Mouse (Mus musculus): Measurements from ENCODE around the gene Cfap61. TPM values are rescaled to one million over a fixed set of nuclear protein-coding genes. Genes with fewer than 3 reads are reported as not detected.

Gene Cfap61
- polyA plus RNA-seq, 1 experiment from 2014 or later = 0.08 TPM

- WGBS = 96% methylated on average over 2 of the region's 2 CpGs
- H3K27ac ChIP-seq (replicated peaks; ENCODE audit: low read depth, low read length) = no peak overlapping the region
- ATAC-seq (ENCODE audit: insufficient number of reproducible peaks, low FRiP score, low TSS enrichment, low read depth) = no peak
- H3K9me3 ChIP-seq (ENCODE audit: control insufficient read depth, low read length) = no peaks in the 10 kb centered on the region
- no peaks in the 10 kb centered on the region for H3K36me3 ChIP-seq (ENCODE audit: control insufficient read depth, insufficient read depth, low read length)
- no peak overlapping the region for H3K9ac ChIP-seq (ENCODE audit: low read length)
- H3K27me3 ChIP-seq (ENCODE audit: control insufficient read depth, insufficient read depth, low read length) = no peaks in the 10 kb centered on the region
- H3K4me3 ChIP-seq (ENCODE audit: low read depth, low read length) = no peak overlapping the region
- H3K4me1 ChIP-seq (ENCODE audit: control insufficient read depth, insufficient read depth, low read length) = no peaks in the 10 kb centered on the region
- DNase-seq (ENCODE audit: low spot score) = no peak
- no peak overlapping the region for H3K4me2 ChIP-seq (ENCODE audit: low read depth, severe bottlenecking)
These were observed 309.5 kb downstream of the Cfap61 start for GRCm38 (mm10) chr2:146244049-146244448.

- Histone ChIP-seq H3K27me3 (ENCODE audit: control insufficient read depth, insufficient read depth, low read length) (no peaks in the 10 kb centered on the region), H3K9ac (ENCODE audit: low read length) (no peak overlapping the region), H3K4me3 (ENCODE audit: low read depth, low read length) (no peak overlapping the region), H3K4me1 (ENCODE audit: control insufficient read depth, insufficient read depth, low read length) (no peaks in the 10 kb centered on the region), H3K4me2 (ENCODE audit: low read depth, severe bottlenecking) (no peak overlapping the region), H3K9me3 (ENCODE audit: control insufficient read depth, low read length) (no peaks in the 10 kb centered on the region), H3K36me3 (ENCODE audit: control insufficient read depth, insufficient read depth, low read length) (no peaks in the 10 kb centered on the region), H3K27ac (replicated peaks; ENCODE audit: low read depth, low read length) (no peak overlapping the region)
- WGBS = 72% methylated on average over 7 of the region's 7 CpGs
- DNase-seq (ENCODE audit: low spot score) (no peak), ATAC-seq (ENCODE audit: insufficient number of reproducible peaks, low FRiP score, low TSS enrichment, low read depth) (no peak)
These were observed 310.8 kb downstream of the Cfap61 start for GRCm38 (mm10) chr2:146245401-146245800.

GRCm38 (mm10) chr2:146246409-146247075, 312.0 kb downstream of the Cfap61 start:
- WGBS = 80% methylated on average over 4 of the region's 4 CpGs

GRCm38 (mm10) chr2:146247576-146247975, 313.0 kb downstream of the Cfap61 start:
- DNase-seq (ENCODE audit: low spot score) = peak; percentile 30

More at GRCm38 (mm10) chr2:146246409-146247075, 312.0 kb downstream of the Cfap61 start:
- Histone ChIP-seq H3K27ac (replicated peaks; ENCODE audit: low read depth, low read length) (no peak overlapping the region), H3K4me3 (ENCODE audit: low read depth, low read length) (no peak overlapping the region), H3K4me1 (ENCODE audit: control insufficient read depth, insufficient read depth, low read length) (no peaks in the 10 kb centered on the region), H3K4me2 (ENCODE audit: low read depth, severe bottlenecking) (no peak overlapping the region), H3K9ac (ENCODE audit: low read length) (no peak overlapping the region), H3K36me3 (ENCODE audit: control insufficient read depth, insufficient read depth, low read length) (no peaks in the 10 kb centered on the region), H3K9me3 (ENCODE audit: control insufficient read depth, low read length) (no peaks in the 10 kb centered on the region), H3K27me3 (ENCODE audit: control insufficient read depth, insufficient read depth, low read length) (no peaks in the 10 kb centered on the region)
- no peak for ATAC-seq (ENCODE audit: insufficient number of reproducible peaks, low FRiP score, low TSS enrichment, low read depth)
- DNase-seq (ENCODE audit: low spot score) = no peak

GRCm38 (mm10) chr2:146249033-146249432, 314.4 kb downstream of the Cfap61 start:
- DNase-seq (ENCODE audit: low spot score) (no peak), ATAC-seq (ENCODE audit: insufficient number of reproducible peaks, low FRiP score, low TSS enrichment, low read depth) (no peak)
- H3K27me3 ChIP-seq (ENCODE audit: control insufficient read depth, insufficient read depth, low read length) = no peaks in the 10 kb centered on the region
- H3K4me3 ChIP-seq (ENCODE audit: low read depth, low read length) = no peak overlapping the region
- H3K9me3 ChIP-seq (ENCODE audit: control insufficient read depth, low read length) = no peaks in the 10 kb centered on the region
- H3K4me2 ChIP-seq (ENCODE audit: low read depth, severe bottlenecking) = no peak overlapping the region
- no peak overlapping the region for H3K27ac ChIP-seq (replicated peaks; ENCODE audit: low read depth, low read length)
- H3K36me3 ChIP-seq (ENCODE audit: control insufficient read depth, insufficient read depth, low read length) = no peaks in the 10 kb centered on the region
- H3K4me1 ChIP-seq (ENCODE audit: control insufficient read depth, insufficient read depth, low read length) = no peaks in the 10 kb centered on the region
- H3K9ac ChIP-seq (ENCODE audit: low read length) = no peak overlapping the region
- 87% methylated on average over 7 of the region's 7 CpGs for WGBS

More at GRCm38 (mm10) chr2:146247576-146247975, 313.0 kb downstream of the Cfap61 start:
- H3K4me1 ChIP-seq (ENCODE audit: control insufficient read depth, insufficient read depth, low read length) = no peaks in the 10 kb centered on the region
- no peak overlapping the region for H3K4me3 ChIP-seq (ENCODE audit: low read depth, low read length)
- H3K27me3 ChIP-seq (ENCODE audit: control insufficient read depth, insufficient read depth, low read length) = no peaks in the 10 kb centered on the region
- H3K9me3 ChIP-seq (ENCODE audit: control insufficient read depth, low read length) = no peaks in the 10 kb centered on the region
- no peak overlapping the region for H3K27ac ChIP-seq (replicated peaks; ENCODE audit: low read depth, low read length)
- H3K36me3 ChIP-seq (ENCODE audit: control insufficient read depth, insufficient read depth, low read length) = no peaks in the 10 kb centered on the region
- H3K4me2 ChIP-seq (ENCODE audit: low read depth, severe bottlenecking) = no peak overlapping the region
- ATAC-seq (ENCODE audit: insufficient number of reproducible peaks, low FRiP score, low TSS enrichment, low read depth) = no peak
- H3K9ac ChIP-seq (ENCODE audit: low read length) = no peak overlapping the region
- WGBS = 39% methylated on average over 6 of the region's 6 CpGs

GRCm38 (mm10) chr2:146250236-146250904, 315.8 kb downstream of the Cfap61 start:
- Histone ChIP-seq H3K4me3 (ENCODE audit: low read depth, low read length) (no peak overlapping the region), H3K4me2 (ENCODE audit: low read depth, severe bottlenecking) (no peak overlapping the region), H3K4me1 (ENCODE audit: control insufficient read depth, insufficient read depth, low read length) (no peaks in the 10 kb centered on the region), H3K9ac (ENCODE audit: low read length) (no peak overlapping the region), H3K27ac (replicated peaks; ENCODE audit: low read depth, low read length) (no peak overlapping the region), H3K36me3 (ENCODE audit: control insufficient read depth, insufficient read depth, low read length) (no peaks in the 10 kb centered on the region), H3K27me3 (ENCODE audit: control insufficient read depth, insufficient read depth, low read length) (no peaks in the 10 kb centered on the region), H3K9me3 (ENCODE audit: control insufficient read depth, low read length) (no peaks in the 10 kb centered on the region)
- 82% methylated on average over 6 of the region's 6 CpGs for WGBS
- no peak for DNase-seq (ENCODE audit: low spot score)
- no peak for ATAC-seq (ENCODE audit: insufficient number of reproducible peaks, low FRiP score, low TSS enrichment, low read depth)

GRCm38 (mm10) chr2:146254387-146254786, 319.8 kb downstream of the Cfap61 start:
- H3K9ac ChIP-seq (ENCODE audit: low read length) = no peak overlapping the region
- no peak for DNase-seq (ENCODE audit: low spot score)
- no peak overlapping the region for H3K27ac ChIP-seq (replicated peaks; ENCODE audit: low read depth, low read length)
- no peaks in the 10 kb centered on the region for H3K9me3 ChIP-seq (ENCODE audit: control insufficient read depth, low read length)
- H3K4me3 ChIP-seq (ENCODE audit: low read depth, low read length) = no peak overlapping the region
- H3K4me2 ChIP-seq (ENCODE audit: low read depth, severe bottlenecking) = no peak overlapping the region
- no peaks in the 10 kb centered on the region for H3K27me3 ChIP-seq (ENCODE audit: control insufficient read depth, insufficient read depth, low read length)
- no peak for ATAC-seq (ENCODE audit: insufficient number of reproducible peaks, low FRiP score, low TSS enrichment, low read depth)
- 86% methylated on average over 1 of the region's 1 CpGs for WGBS
- H3K36me3 ChIP-seq (ENCODE audit: control insufficient read depth, insufficient read depth, low read length) = no peaks in the 10 kb centered on the region
- H3K4me1 ChIP-seq (ENCODE audit: control insufficient read depth, insufficient read depth, low read length) = no peaks in the 10 kb centered on the region

- no peaks in the 10 kb centered on the region for H3K9me3 ChIP-seq (ENCODE audit: control insufficient read depth, low read length)
- H3K4me1 ChIP-seq (ENCODE audit: control insufficient read depth, insufficient read depth, low read length) = no peaks in the 10 kb centered on the region
- H3K9ac ChIP-seq (ENCODE audit: low read length) = no peak overlapping the region
- H3K4me2 ChIP-seq (ENCODE audit: low read depth, severe bottlenecking) = no peak overlapping the region
- ATAC-seq (ENCODE audit: insufficient number of reproducible peaks, low FRiP score, low TSS enrichment, low read depth) (no peak), DNase-seq (ENCODE audit: low spot score) (no peak)
- H3K27me3 ChIP-seq (ENCODE audit: control insufficient read depth, insufficient read depth, low read length) = no peaks in the 10 kb centered on the region
- no peaks in the 10 kb centered on the region for H3K36me3 ChIP-seq (ENCODE audit: control insufficient read depth, insufficient read depth, low read length)
- no peak overlapping the region for H3K27ac ChIP-seq (replicated peaks; ENCODE audit: low read depth, low read length)
- no peak overlapping the region for H3K4me3 ChIP-seq (ENCODE audit: low read depth, low read length)
These were observed 321.1 kb downstream of the Cfap61 start for GRCm38 (mm10) chr2:146255636-146256035.
